Mouse (Mus musculus) thymus, postnatal 4 days (tissue): ENCODE measurements around the gene Il18.

Source experiments
- DNase-seq: peaks from one replicate; pipeline ENCODE4 v3.0.0; 2021

The Il18 gene

DNA sequence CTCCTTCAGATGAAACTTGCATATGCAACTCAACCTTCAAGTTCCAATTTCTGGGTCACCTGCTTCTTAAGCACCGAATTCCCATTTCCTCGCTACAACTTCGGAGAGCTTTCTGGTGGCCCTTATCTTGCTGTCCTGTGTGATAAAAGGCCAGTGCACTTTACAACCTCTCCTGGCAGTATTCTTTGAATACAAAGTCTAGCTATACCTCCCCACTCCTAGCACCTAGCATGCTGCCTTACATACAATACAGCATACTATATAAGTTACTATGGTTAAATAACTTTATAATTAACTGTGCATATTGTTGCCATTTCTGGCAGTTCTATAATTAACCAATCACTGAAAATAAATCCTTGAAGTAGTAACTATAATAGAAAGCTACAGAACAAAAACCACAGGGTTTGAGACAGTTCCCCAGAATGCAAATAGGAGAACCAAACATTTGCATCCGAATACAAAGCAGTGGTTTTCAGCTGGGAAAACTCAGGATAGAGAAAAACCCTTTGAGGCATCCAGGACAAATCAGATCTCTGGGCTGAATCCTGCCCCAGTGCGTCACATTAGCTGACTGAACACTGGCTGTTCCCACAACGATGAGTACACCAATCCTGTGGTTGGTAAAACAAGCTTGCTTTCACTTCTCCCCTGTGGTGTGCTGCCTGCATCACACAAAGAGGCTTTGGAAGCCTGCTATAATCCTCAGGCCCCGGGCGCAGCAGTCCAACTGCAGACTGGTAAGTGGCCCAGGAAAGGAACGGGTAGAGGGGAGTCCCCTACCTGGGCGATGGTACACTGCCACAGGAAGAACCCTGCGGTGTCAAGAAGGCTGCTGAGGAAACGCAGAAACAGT, at the start of gene Il18:
Gene Il18 (plus strand): TSS at position 587 of the 853 bp plus-strand sequence.
- peak; percentile 50 for DNase-seq

DNA sequence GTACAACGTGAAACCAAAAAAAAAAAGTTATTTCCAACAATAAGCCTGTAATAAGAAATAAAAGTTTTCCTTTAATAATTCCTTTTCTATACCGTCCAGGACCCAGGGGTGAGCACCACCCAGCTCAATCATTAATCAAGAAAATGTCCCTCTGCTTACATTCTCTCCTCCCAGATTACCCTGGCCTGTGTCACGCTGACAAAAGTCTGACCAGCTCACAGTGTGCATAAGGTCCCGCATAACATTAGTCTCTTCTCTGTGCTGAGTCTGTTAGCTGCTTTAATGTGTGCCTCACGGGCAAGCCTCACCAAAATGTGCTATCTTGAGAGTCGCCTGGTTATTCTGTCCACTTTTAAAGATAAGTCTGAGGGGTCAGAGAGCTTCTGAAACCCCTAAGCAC, 49.2 kb upstream of the Il18 start:
- no peak for DNase-seq

DNA sequence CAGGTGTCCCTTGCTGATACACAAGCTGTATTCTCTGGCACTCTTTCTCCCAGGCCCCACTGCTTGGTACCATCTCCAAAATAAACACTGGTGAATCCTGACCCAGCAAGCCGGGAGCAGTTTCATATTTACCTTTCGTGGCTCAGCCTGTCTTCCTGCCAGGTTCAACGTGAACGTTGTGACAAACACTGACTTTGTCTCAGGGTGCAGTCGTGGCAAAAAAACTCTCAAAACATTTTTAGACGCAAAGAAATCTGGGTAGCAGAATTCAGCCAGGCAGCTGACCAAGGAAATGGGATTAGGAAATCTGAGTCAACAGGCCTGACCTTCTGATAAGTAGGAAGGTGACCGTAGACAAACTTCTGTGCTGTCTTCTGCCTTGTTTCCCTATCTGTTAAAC, 47.1 kb upstream of the Il18 start:
- no peak for DNase-seq

DNA sequence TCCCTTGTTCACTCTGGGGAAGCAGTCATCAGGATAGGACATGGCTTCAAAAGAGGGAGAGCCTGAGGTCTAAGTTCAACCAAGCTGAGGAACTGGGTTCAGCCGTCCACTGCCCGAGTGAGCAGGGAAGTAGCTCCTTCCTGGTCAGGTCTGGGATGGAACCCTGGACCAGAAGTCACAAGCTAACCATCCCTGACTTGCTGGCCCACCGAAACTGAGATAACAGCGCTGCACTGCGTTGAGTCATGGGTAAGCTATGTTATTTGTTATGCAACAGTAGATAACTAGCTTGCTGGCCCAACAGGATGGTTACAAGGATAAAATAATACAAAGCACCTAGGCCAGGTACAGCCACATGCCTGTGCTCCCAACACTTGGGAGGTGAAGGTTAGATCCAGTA, 39.2 kb upstream of the Il18 start:
- no peak for DNase-seq

GRCm38 (mm10) chr9:50518781-50519180, 35.8 kb upstream of the Il18 start:
- DNase-seq = peak; percentile 58

DNA sequence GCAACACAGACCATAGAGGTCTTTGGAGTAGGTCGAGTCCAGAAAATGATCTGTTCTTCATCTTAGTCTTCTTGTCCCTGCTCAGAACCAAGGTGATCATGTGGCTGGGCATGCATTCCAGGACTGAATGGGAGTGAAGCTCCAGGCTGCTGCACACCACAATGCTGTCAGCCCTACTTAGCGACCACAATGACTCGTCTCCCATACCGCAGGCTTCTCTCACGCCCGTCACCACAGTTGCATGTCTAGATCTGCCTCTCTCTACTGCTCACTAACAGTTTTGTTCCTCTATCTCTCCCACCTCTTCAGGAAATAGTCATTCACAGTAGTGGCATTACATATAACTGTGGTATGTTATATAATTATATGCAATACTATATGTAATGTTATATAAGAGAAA, 33.9 kb upstream of the Il18 start:
- DNase-seq = no peak

- no peak for DNase-seq
Measured at GRCm38 (mm10) chr9:50521562-50521961, 33.1 kb upstream of the Il18 start.

DNA sequence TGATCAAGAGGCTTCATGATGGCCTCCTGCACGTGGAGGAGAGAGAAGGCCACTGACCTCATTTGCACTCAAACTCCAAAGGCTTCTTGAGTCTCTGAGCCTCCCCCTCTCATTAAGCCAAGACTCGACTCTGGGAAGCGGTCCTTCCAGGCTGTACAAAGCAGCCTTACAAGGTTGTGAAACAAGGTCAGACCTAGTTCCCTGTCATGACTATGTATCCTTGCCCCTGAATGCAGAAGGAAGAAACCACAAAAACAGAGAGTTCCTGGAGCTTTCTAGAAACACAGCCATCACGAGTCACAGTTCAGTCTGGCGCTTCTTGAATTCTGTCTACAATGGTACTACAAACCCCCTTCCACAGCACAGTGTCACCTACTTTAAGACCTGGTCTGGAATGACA, 32.1 kb upstream of the Il18 start:
- no peak for DNase-seq

DNA sequence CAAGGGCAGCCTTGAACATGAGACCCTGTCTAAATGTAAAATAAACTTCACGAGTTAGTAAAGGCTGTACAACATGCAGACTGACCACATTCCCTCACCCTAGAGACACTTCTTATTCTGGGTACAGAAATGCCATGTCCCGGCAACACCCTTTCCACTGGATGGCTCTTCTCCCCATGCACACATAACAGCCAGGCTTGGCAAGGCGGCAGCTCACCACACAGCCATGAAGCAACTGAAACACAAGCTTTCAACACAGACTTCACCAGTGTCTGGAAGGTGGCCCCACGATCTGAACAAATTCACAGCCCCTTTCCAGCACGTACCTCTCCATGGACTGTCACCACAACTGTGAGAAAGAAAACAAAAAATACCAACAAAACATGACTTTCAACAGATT, 29.7 kb upstream of the Il18 start:
- no peak for DNase-seq

DNA sequence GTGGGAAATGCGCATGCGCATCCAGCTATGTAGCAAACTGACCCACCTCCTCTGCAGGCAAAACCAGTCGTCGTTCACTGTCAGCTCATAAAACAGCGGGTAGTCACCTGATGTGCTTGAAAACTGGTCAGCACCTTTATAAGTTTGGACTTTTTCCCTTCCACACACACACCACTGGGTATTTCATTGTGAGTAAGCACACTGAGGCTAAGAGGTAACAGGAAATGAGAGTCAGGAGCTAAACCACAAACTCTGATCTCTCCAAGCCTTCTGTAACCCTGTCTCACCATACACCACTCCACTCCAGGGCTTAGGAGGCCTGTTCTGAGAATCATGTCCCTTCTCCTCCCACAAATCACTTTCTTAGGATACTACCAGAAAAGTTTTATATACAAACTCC, 29.0 kb upstream of the Il18 start:
- no peak for DNase-seq

- DNase-seq = peak; percentile 52
Measured at GRCm38 (mm10) chr9:50527860-50528259, 26.8 kb upstream of the Il18 start.

DNA sequence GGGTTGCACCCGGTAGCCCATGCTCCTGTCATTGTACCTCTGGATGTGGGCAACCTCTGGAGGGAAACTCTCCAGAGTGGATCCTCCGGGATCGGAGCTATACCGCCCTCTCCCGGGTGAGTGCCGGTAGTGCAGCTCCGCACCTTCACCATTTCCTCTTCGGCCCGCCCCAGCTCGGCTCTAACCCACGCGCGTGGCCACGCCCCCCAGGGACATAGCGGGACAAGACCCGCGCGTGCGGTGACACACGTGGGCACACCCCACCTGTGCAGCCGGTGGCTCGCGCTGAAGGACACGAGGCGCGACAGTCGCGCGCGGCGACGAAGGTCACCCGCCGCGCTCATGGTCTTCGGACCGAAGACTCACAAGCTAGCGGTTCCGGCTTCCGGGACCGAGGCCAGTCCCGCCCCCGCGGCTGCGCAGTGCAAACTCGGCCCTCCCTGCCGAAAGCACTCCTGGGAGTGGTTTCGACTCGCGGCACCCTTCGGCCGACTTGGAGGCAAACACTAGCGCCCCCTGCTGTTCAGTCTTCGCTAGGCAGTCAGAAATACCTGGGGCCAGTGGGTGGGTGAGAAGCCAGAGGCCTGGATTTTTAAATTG, 26.2 kb upstream of the Il18 start, which contains the start of gene Pts:
Gene Pts (minus strand): TSS at position 432 of the 600 bp plus-strand sequence.
- DNase-seq = peak; percentile 99

GRCm38 (mm10) chr9:50530890-50531289, 23.7 kb upstream of the Il18 start:
- DNase-seq = peak; percentile 62

GRCm38 (mm10) chr9:50533328-50533727, 21.3 kb upstream of the Il18 start:
- DNase-seq = peak; percentile 73

GRCm38 (mm10) chr9:50533791-50534190, 20.8 kb upstream of the Il18 start:
- DNase-seq = no peak

- no peak for DNase-seq
Measured at GRCm38 (mm10) chr9:50535930-50536329, 18.7 kb upstream of the Il18 start.

DNA sequence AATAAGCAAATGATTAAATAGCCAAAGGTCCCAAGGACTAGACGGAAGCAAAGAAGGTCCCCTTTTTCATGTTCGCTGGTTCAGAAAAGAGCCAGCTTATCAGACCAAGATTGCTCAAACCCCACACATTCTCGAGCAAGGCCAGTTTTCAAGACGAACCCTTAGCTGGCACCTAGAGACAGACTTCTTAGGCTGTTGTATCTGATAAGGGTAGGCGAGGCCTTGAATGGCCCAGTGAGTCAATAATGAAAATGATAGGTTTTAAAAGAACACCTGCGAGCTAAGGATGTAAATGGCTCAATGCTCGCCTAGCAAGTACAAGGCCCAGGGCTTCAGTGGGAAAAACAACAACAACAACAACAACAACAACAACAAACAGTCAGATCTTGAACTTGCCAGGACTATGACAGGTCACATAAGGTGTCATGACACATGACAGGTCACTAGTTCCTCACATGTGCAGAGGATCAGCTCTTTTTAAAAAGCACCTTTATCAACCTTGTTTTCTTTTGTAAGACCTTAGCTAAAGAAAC, 18.0 kb upstream of the Il18 start:
- DNase-seq = no peak

- DNase-seq = no peak
Measured at GRCm38 (mm10) chr9:50537295-50537694, 17.3 kb upstream of the Il18 start.

DNA sequence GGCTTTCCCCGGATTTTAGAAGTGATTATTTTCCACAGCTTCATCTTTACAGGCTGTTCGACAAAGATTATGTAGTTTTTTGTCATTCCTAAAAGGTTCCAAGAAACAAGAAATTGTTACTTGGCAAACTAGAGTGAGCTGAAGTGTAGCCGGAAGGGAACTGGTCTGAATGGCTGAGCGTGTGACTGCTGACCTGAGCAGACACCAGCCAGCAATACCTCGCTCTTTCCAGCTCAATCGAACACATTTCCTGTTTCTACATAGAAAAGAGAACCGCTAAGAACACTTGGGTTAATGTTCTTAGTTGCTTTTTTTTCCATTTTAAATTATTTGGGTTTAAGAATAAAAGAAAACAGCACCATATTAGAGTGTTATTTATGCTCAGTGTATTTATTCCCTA, 14.5 kb upstream of the Il18 start:
- no peak for DNase-seq

DNA sequence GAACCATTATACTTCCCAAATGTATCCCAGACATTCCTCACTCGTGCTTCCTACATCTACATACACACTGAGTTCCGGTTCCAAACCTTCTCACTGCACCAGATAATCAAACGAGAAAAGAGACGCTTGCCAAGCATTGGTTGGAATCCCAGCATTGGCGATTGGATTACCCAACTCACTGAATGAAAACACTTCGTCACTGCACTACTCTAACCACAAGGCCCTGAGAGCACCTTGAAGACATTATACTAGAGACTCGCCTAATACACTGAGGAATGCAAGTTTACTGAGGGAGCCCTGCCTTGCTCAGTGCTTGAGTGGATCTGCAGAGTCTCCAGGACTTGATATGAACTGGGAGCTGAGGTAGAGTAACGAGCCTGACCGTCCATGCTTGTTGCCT, 12.2 kb upstream of the Il18 start:
- no peak for DNase-seq

DNA sequence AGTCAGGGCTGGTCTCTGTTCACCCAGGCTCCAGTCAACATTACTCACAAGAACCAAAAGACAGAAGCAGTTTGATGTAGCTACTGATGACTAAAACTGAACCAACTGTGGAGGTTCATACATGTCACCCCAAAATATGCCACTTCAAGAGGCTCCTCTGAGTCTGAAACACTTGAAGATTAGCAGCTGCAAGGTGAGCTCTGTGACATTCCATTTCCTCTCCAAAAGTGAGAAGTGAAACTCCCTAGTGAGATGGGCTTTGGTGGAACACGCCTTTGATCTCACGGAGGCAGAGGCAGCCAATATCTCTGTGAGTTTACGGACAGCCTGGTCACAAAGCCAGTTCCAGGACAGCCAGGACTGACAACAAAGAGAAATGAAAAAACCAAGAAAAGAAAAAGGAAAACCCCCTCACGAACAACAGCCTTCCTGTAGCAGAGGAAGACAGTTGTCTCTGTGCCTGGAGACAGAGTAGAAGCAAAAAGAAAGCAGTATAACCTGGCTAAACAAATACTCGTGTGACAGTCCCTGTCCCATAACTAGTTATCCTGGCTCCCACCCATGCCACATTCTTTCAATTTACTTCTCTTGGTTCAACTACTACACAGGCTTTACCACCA, 6.7 kb upstream of the Il18 start:
- peak; percentile 45 for DNase-seq

DNA sequence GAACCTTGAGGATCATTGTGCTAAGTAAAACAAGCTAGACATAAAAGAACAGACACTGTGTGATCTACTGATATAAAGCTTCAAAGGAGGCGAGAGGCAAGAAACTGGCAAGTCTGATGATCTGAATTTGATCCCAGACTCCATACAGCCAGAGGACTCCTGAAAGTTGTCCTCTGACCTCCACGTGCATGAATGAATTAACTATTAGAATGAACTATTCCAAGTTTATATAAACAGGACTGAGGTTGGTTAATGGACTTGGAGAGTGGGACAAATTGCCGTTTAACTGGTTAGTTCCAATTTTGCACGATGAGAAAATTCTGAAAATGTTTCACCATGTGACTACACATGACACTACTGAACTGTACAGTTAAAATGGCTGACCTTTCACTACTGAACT, 5.7 kb upstream of the Il18 start:
- no peak for DNase-seq

DNA sequence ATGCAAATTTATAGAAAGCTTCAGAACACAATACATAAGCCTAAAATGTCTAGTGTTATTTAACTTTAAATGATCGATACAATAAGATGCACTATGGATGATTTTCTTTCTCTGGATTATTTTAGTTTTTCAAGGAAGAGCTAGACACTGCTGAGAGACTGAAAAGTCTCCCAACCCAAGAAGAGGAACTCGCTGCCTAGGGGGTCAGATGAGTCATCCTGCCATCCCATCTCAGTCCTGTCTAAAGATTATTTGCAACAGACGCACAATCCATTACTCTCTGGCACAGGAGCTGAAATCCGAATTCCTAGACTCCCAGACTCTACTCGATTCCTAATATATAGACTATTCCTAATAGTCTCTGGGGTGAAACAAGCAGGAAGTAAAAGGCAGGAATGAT, 2.4 kb upstream of the Il18 start:
- DNase-seq = no peak

- DNase-seq = no peak
Measured at GRCm38 (mm10) chr9:50553547-50553946, 1.1 kb upstream of the Il18 start.
